Mouse (Mus musculus): ENCODE results near the gene Mpp5. TPM values are rescaled to one million over a fixed set of nuclear protein-coding genes. Genes with fewer than 3 reads are reported as not detected.

Mpp5 gene
- total and polyA plus RNA-seq, 2 experiments from 2014 or later: 10.2 to 13.2 TPM

DNA sequence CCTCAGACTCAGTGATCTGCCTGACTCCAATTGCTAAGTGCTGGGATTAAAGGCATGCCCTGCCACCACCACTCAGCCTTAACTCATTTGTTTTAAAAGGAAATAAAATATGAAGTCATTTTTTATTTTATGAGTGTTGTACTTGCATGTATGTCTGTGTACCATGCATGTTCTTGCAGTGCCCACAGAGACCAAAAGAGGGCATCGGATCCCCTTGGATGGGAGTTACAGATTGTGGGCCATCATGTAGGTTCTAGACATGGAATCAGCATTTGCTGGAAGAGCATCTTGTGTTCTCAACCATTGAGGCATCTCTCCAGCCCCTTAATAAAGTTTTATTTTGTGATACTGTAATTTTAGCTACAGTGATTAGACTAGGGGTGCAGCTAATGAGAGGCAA is 116.7 kb downstream of the Mpp5 start:
- Histone ChIP-seq H3K4me3 (ENCODE audit: low read depth, low read length) (no peak overlapping the region), H3K9ac (replicated peaks; ENCODE audit: low read depth, low read length) (no peak overlapping the region), H3K36me3 (replicated peaks; ENCODE audit: control insufficient read depth, insufficient read depth, low read length) (peaks cover 22% of the 10 kb centered on the region), H3K4me1 (ENCODE audit: control insufficient read depth, insufficient read depth) (peaks cover 10% of the 10 kb centered on the region), H3K4me2 (ENCODE audit: low read depth, low read length) (no peak overlapping the region), H3K27ac (ENCODE audit: low read depth) (no peak overlapping the region), H3K27me3 (ENCODE audit: control insufficient read depth, insufficient read depth, low read length) (no peaks in the 10 kb centered on the region), H3K9me3 (replicated peaks; ENCODE audit: control insufficient read depth, low read length) (no peaks in the 10 kb centered on the region)
- no peak for DNase-seq (ENCODE audit: low spot score)
- WGBS: 93% methylated on average over 1 of the region's 1 CpGs
- ATAC-seq (ENCODE audit: insufficient read depth, low read depth): no peak
- TF ChIP-seq CTCF (IDR thresholded peaks at IDR 0.05; ENCODE audit: low read depth): peak; percentile 22
- no peak for TF ChIP-seq EP300 (IDR thresholded peaks at IDR 0.05; ENCODE audit: low read depth)

DNA sequence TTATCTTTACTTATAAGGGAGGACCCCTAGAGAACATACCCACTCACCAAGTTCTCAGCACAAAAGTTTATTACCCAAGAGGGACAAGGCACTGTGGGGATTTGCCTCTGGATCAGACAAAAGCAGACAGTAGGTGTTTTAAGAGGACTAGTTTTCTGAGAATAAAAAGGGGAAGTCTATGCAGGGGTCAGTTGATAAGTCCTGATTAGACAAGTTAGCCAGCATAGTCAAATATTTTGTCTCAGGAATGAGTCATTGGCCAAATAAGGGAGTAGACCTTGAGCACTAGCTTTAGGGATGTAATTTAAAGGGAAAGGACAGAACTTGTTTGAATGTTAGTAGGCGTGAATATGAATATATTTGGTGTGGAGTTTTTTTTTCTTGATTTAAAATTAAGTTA is 119.4 kb downstream of the Mpp5 start:
- Histone ChIP-seq H3K9me3 (replicated peaks; ENCODE audit: control insufficient read depth, low read length) (no peaks in the 10 kb centered on the region), H3K27me3 (ENCODE audit: control insufficient read depth, insufficient read depth, low read length) (no peaks in the 10 kb centered on the region), H3K4me2 (ENCODE audit: low read depth, low read length) (no peak overlapping the region), H3K4me1 (ENCODE audit: control insufficient read depth, insufficient read depth) (peaks cover 3% of the 10 kb centered on the region), H3K36me3 (replicated peaks; ENCODE audit: control insufficient read depth, insufficient read depth, low read length) (peaks cover 27% of the 10 kb centered on the region), H3K4me3 (ENCODE audit: low read depth, low read length) (no peak overlapping the region), H3K9ac (replicated peaks; ENCODE audit: low read depth, low read length) (no peak overlapping the region), H3K27ac (ENCODE audit: low read depth) (no peak overlapping the region)
- 78% methylated on average over 1 of the region's 1 CpGs for WGBS
- DNase-seq (ENCODE audit: low spot score) (no peak), ATAC-seq (ENCODE audit: insufficient read depth, low read depth) (no peak)
- TF ChIP-seq CTCF (IDR thresholded peaks at IDR 0.05; ENCODE audit: low read depth): no peak
- no peak for TF ChIP-seq EP300 (IDR thresholded peaks at IDR 0.05; ENCODE audit: low read depth)

DNA sequence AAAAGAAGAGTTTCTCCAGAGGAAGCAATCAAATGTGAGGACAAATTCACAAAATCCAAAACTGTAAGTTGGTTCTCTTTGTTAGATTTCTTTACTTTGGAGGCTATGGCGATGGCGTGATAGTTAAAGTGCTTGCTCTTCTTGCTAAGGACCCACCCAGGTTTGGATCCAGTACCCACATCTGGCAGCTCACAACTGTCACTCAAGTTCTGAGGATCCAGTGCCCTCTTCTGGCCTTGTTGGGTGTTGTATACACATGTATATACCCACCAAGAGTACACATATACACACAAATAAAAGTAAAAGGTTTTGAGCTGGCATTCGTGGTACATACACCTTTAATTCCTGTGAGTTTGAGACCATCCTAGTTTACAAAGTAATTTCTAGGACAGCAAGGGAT is 125.9 kb downstream of the Mpp5 start:
- WGBS: 95% methylated on average over 3 of the region's 3 CpGs
- Histone ChIP-seq H3K27ac (ENCODE audit: low read depth) (no peak overlapping the region), H3K4me3 (ENCODE audit: low read depth, low read length) (no peak overlapping the region), H3K9ac (replicated peaks; ENCODE audit: low read depth, low read length) (no peak overlapping the region), H3K27me3 (ENCODE audit: control insufficient read depth, insufficient read depth, low read length) (no peaks in the 10 kb centered on the region), H3K4me2 (ENCODE audit: low read depth, low read length) (no peak overlapping the region), H3K4me1 (ENCODE audit: control insufficient read depth, insufficient read depth) (no peaks in the 10 kb centered on the region), H3K36me3 (replicated peaks; ENCODE audit: control insufficient read depth, insufficient read depth, low read length) (peaks cover 51% of the 10 kb centered on the region), H3K9me3 (replicated peaks; ENCODE audit: control insufficient read depth, low read length) (no peaks in the 10 kb centered on the region)
- no peak for DNase-seq (ENCODE audit: low spot score)
- ATAC-seq (ENCODE audit: insufficient read depth, low read depth): no peak
- TF ChIP-seq CTCF (IDR thresholded peaks at IDR 0.05; ENCODE audit: low read depth) (no peak), EP300 (IDR thresholded peaks at IDR 0.05; ENCODE audit: low read depth) (no peak)

DNA sequence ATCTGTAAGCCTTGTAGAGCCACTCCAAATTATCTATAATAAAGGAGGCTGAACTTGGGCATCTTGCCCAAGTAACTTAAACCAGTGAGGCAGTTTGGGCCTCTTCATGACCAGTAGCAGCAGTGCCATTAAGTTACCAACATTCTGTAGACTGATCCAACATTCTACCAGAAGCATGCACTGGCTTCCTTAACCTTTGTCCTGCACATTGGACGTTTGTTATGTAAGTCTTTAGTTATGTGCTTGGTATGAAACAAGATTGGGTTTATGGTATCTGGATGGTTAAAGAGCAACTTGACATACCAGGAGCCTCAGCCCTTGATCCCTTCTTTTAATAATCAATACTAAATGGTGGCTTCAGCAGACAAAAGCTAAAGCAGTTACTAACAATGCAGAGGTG is 141.4 kb downstream of the Mpp5 start:
- no peak overlapping the region for H3K4me3 ChIP-seq (ENCODE audit: low read depth, low read length)
- 39% methylated on average over 1 of the region's 1 CpGs for WGBS
- TF ChIP-seq EP300 (IDR thresholded peaks at IDR 0.05; ENCODE audit: low read depth): no peak
- no peak for TF ChIP-seq CTCF (IDR thresholded peaks at IDR 0.05; ENCODE audit: low read depth)
- H3K27me3 ChIP-seq (ENCODE audit: control insufficient read depth, insufficient read depth, low read length): no peaks in the 10 kb centered on the region
- no peak for DNase-seq (ENCODE audit: low spot score)
- no peak overlapping the region for H3K9ac ChIP-seq (replicated peaks; ENCODE audit: low read depth, low read length)
- peaks cover 16% of the 10 kb centered on the region; the same call in 1 of the 2 replicates for H3K36me3 ChIP-seq (replicated peaks; ENCODE audit: control insufficient read depth, insufficient read depth, low read length)
- H3K4me1 ChIP-seq (ENCODE audit: control insufficient read depth, insufficient read depth): 0 out of 2 replicates have a peak, but pooled peaks cover 12% of the 10 kb centered on the region
- no peak overlapping the region for H3K27ac ChIP-seq (ENCODE audit: low read depth)
- ATAC-seq (ENCODE audit: insufficient read depth, low read depth): no peak
- no peaks in the 10 kb centered on the region for H3K9me3 ChIP-seq (replicated peaks; ENCODE audit: control insufficient read depth, low read length)
- H3K4me2 ChIP-seq (ENCODE audit: low read depth, low read length): no peak overlapping the region

Other genes starting within 250 kb of the Mpp5 start
- gene Fam71d, start 57.4 kb upstream of the Mpp5 start, total RNA-seq (2014; rRNA removed; ENCODE audit: low replicate concordance): not detected in 2 replicates
- gene Fam71d, start 57.4 kb upstream of the Mpp5 start, polyA plus RNA-seq (2015; fragmentation: Nextera tagmentation; extraction: Ambion mirVana): 0.11 TPM in 1 of 2 replicates, not detected in the other
- gene Atp6v1d, start 112.7 kb downstream of the Mpp5 start, total RNA-seq (2014; rRNA removed; ENCODE audit: low replicate concordance): 41.0 and 42.9 TPM in 2 replicates
- 109 and 127 TPM in 2 replicates for gene Atp6v1d, start 112.7 kb downstream of the Mpp5 start, polyA plus RNA-seq (2015; fragmentation: Nextera tagmentation; extraction: Ambion mirVana)
- 37.7 and 53.4 TPM in 2 replicates for gene Eif2s1, start 112.9 kb downstream of the Mpp5 start, total RNA-seq (2014; rRNA removed; ENCODE audit: low replicate concordance)
- gene Eif2s1, start 112.9 kb downstream of the Mpp5 start, polyA plus RNA-seq (2015; fragmentation: Nextera tagmentation; extraction: Ambion mirVana): 101 and 103 TPM in 2 replicates
- gene Plek2, start 158.1 kb downstream of the Mpp5 start, total RNA-seq (2014; rRNA removed; ENCODE audit: low replicate concordance): 2.2 and 3.2 TPM in 2 replicates
- gene Plek2, start 158.1 kb downstream of the Mpp5 start, polyA plus RNA-seq (2015; fragmentation: Nextera tagmentation; extraction: Ambion mirVana): 0.70 and 0.75 TPM in 2 replicates

Data from heart, postnatal 0 days (tissue).